Mouse (Mus musculus) brown adipose tissue, adult 24 weeks (tissue): ENCODE results near the gene Gm15114. TPM values are rescaled to one million over a fixed set of nuclear protein-coding genes. Genes with fewer than 3 reads are reported as not detected.
"Not testable (repeated sequence)": the region's sequence is repeated elsewhere in the genome, so short reads cannot be mapped to it uniquely, and the experiment has no call there.

Source experiments
- H3K27ac ChIP-seq: fragments of 200-500 bp; replicated peaks from 2 replicates; pipeline ENCODE4 v1.5.1; 2012; ENCODE audit warnings: low read depth, mild to moderate bottlenecking, low read length
- H3K4me1 ChIP-seq: fragments of 200-500 bp; 2 replicates; pipeline ENCODE4 v1.6.1; 2012; ENCODE audit warnings: low read length, mixed read lengths; ENCODE audit not compliant: control insufficient read depth, insufficient read depth, insufficient read length
- H3K4me3 ChIP-seq: fragments of 200-500 bp; 2 replicates; pipeline ENCODE4 v1.5.1; 2012; ENCODE audit warnings: low read depth, mild to moderate bottlenecking, low read length, moderate library complexity; ENCODE audit not compliant: insufficient read depth
- polyA plus RNA-seq: library from polyadenylated mRNA; stranded (reverse); fragments of >200 nt; gene quantifications from 2 replicates; pipeline ENCODE4 v1.2.4, GENCODE M21; 2012; ENCODE audit not compliant: missing spikeins, insufficient read depth, insufficient read length

Gene Gm15114
- polyA plus RNA-seq = not detected in 2 replicates

- H3K27ac ChIP-seq, H3K4me1 ChIP-seq, H3K4me3 ChIP-seq: not testable (repeated sequence)
These were observed at the start of gene Gm15114 for GRCm38 (mm10) chrX:148488649-148489048. Gm15114 (plus strand) TSS chrX:148488949.

Other genes starting within 250 kb of the Gm15114 start
- not detected in 2 replicates for gene Gm8334, start 126.2 kb downstream of the Gm15114 start, polyA plus RNA-seq
- gene Gm15127, start 174.6 kb downstream of the Gm15114 start, polyA plus RNA-seq = not detected in 2 replicates